Mouse (Mus musculus) MEL (cell line): ENCODE data around the gene Khk.

ENCODE experiments used
- CTCF ChIP-seq, 3 experiments: IDR thresholded peaks in 2 of 3; conservative IDR thresholded peaks in 1 of 3; 2 replicates each; pipeline ENCODE4 v1.5.1; 2011 to 2012; ENCODE audit warnings: low read length in 3 of 3, low read depth in 2 of 3, mild to moderate bottlenecking in 2 of 3, improper control_type of control experiment in 1 of 3, inconsistent platforms in 1 of 3, mixed read lengths in 1 of 3, moderate library complexity in 1 of 3; ENCODE audit not compliant: control insufficient read depth in 1 of 3, insufficient read depth in 1 of 3, poor library complexity in 1 of 3, severe bottlenecking in 1 of 3
- NELFE ChIP-seq: IDR thresholded peaks from 2 replicates; pipeline ENCODE4 v1.6.1; 2011; ENCODE audit warnings: low read depth, low read length, improper control_type of control experiment

- TF ChIP-seq CTCF (IDR thresholded peaks at IDR 0.05 in 2 of 3, conservative IDR thresholded peaks at IDR 0.05 in 1 of 3; ENCODE audit: control insufficient read depth in 1 of 3, insufficient read depth in 1 of 3, low read depth in 2 of 3, low read length in 3 of 3, poor library complexity in 1 of 3, severe bottlenecking in 1 of 3) (no peak), NELFE (no peak)
Measured at GRCm38 (mm10) chr5:30887858-30888336, 33.3 kb upstream of the Khk start.
